Mouse (Mus musculus) liver, adult (tissue): ENCODE data around the gene Cpt1b.
A peak's percentile ranks its signal among the peaks of the same experiment; 100 is the strongest.

Source experiments
- GATA4 ChIP-seq: IDR thresholded peaks from 2 replicates; pipeline ENCODE4 v1.6.1; 2014; ENCODE audit warnings: mild to moderate bottlenecking, low read length; ENCODE audit not compliant: insufficient replicate concordance

The Cpt1b gene

GRCm38 (mm10) chr15:89376957-89377356 lies 48.7 kb downstream of the Cpt1b start, which contains the start of gene Tymp:
TSS of gene Tymp (minus strand) at chr15:89377039.
- no peak for TF ChIP-seq GATA4

- no peak for TF ChIP-seq GATA4
These were observed 49.6 kb downstream of the Cpt1b start for GRCm38 (mm10) chr15:89376040-89376439.

GRCm38 (mm10) chr15:89374801-89375534 lies 50.7 kb downstream of the Cpt1b start:
- peak; percentile 62; the same call in 1 of the 2 replicates for TF ChIP-seq GATA4

GRCm38 (mm10) chr15:89374340-89374739 lies 51.3 kb downstream of the Cpt1b start:
- no peak for TF ChIP-seq GATA4

GRCm38 (mm10) chr15:89373762-89374248 lies 51.9 kb downstream of the Cpt1b start, which contains the start of gene Sco2:
TSS of gene Sco2 (minus strand) at chr15:89373846.
- peak; percentile 64; the same call in 1 of the 2 replicates for TF ChIP-seq GATA4

- no peak for TF ChIP-seq GATA4
These were observed 52.5 kb downstream of the Cpt1b start for GRCm38 (mm10) chr15:89373027-89373761.

GRCm38 (mm10) chr15:89372536-89372935 lies 53.1 kb downstream of the Cpt1b start:
- TF ChIP-seq GATA4, result no peak

DNA sequence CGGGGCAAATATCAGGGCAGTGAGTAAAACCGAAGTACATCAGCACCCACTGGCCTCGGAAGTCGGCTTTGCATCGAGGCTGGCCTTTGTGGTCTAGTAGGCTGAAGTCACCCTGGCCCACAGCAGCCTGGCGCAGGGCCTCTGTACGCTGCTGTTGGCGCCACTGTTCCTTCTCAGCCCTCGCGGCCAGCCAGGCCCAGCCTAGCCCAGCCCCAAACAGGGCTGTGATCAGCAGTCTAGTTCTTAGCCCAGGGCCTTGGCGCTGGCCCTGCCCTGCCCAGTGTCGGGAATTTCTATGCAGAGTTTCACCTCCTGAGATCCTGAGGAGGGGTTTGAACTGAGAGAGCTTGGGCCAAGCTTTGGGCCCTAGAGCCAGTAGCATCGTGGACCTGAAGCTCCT lies 53.6 kb downstream of the Cpt1b start:
- no peak for TF ChIP-seq GATA4
